Mouse (Mus musculus) yolk sac, embryonic 10.5 days (tissue): Measurements from ENCODE around the gene Gm20388.
"Not testable (repeated sequence)": the region's sequence is repeated elsewhere in the genome, so short reads cannot be mapped to it uniquely, and the experiment has no call there.

Experiments
- DNase-seq: peaks from one replicate; pipeline ENCODE4 v3.0.0-alpha.2; 2017; ENCODE audit warnings: low spot score

Gene Gm20388

DNA sequence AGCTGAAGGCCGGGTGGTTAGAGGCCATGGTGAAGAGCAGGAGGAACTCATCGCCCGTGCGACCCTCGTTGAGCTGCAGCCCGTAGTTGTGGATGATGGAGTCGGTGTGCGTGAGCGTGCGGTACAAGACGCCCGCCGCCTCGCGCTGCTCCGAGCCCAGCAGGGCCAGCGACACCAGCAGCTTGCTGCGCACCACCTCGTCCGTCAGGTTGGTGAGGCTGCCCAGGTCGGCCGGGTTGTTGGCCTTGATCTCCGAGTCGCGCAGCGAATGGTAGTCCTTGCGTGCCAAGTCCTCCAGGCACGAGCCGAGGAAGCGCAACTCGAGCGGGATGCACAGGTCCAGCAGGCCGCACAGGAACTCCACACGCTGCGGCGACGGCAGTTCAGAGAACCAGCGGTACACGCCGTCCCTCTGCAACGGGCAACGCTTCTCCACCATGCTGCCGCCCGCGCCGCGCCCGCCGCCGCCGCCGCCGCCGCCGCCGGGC, 1741.3 kb downstream of the Gm20388 start:
- DNase-seq = no peak

DNA sequence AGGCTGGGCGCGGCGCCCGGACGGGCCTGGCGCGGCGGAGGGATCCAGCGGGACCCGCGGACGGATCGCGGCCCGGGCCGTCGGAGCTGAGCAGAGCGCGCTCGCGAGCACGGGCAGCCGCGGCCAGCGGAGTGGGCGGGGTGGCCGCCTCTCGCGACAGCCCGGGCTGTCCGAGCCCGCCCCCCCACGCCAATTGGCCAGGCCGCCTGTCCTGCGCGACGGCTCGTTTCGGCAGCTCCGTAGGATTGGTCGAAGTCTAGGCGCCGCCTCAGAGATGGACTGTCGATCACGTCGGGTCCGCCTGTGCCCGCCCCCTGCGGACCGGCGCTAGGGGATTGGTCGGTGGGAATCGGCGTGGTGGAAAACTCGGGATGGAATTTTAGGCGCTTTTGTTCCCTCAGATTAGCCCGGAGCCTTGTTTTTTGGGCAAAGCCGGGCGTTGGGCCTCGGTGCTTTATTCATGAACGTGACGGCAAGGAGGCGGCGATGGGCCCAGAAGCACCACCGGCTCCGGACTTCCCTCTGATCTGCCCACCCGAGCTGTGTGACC, 1742.2 kb downstream of the Gm20388 start, which contains the start of gene Zcchc14:
TSS of gene Zcchc14 (minus strand) at position 128 of the 550 bp plus-strand sequence.
- DNase-seq = peak; percentile 97

DNA sequence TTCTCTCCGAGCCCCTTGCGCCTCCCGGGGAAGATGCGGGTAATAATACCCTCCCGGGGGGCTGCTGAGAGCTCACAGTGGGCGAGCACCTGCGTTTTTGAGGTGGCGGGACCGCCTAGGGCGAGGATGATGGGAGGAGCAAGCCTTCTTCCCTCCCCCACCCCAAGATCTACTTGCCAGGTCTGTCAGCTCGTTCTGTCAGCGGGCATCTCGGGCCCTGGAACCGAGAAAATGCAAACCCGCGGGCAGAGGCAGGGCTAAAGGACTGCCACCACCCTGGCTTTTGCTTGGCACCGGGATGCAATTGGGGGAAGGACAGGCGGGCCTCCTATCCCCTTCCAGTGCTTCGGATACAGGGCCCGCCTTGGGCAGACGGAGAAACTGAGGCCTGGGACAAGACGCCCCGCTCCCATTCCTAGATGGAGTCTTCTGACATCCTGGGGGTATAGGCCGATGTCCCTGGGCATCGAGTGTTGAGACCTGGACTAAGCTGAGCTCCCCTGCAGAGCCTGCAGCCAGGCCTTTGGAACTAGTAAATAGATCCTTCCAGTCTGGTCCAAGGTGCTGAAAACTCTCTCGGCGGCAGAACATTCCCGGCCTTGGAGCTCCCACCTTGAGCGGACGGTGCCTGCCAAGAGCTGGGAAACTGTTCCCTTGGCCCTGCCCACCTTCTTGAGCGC, 1742.8 kb downstream of the Gm20388 start:
- DNase-seq = no peak

DNA sequence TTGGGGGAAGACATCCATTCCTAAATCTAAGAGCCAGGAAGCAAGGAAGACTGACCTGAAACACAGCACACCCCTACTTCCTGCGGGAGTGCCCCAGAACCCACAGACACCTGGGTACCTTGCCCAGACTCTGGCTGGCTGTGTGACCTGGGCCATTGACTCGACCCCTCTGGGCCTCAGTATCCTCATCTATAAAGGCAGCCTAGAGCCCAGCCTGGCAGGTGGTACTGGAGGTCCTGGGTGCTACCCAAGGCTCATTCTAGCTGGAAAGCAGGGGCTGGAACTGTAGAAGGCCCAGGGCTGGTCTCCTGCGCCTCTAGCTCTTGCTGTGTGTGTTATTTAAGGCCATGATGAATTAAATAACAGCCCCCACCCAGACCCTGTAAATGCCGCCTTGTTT, 1743.5 kb downstream of the Gm20388 start:
- no peak for DNase-seq

DNA sequence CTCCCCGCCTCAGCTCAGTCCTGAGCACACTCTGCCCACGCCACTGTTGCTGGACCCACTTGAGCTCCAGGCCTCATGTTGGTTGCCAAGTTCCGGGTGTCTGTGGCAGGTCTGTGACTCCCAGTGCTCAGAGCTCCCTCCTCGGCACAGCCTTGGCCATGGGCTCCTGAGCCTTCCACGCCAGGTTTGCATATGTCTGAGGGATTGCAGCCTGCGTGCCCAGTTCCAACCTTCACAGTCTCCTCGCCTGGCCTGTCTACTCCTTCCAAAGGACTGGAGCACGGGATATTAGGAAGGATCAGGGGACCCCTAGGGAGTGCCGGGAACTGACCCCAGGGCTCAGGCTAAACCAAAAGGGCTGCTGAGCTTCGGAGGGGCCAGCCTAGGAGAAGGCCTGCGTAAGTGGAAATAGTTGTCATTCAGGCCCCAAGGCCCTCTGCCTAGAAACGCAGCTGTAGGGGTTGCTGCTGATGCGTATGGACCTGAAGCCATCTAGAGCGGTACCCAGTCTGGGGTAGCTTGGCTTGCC, 1744.4 kb downstream of the Gm20388 start:
- no peak for DNase-seq

DNA sequence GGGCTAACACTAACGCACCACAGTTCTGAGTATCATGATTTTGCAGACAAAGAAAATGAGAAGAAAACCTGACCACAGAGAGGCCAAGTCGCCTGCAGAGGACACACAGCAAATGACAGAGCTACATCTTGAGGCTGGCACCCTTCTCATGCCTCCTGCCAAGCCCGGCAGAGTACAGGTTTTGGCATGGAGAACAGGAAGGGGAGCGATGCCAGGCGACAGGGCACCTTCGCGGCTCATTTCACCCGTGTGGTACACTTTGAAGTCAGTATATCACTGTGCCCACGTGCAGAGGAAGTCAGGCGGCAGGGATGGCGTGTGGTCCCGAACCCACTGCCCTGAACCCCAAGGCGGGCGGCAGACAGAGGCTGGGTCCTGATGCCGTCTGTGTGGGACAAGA, 1750.0 kb downstream of the Gm20388 start:
- DNase-seq = no peak

DNA sequence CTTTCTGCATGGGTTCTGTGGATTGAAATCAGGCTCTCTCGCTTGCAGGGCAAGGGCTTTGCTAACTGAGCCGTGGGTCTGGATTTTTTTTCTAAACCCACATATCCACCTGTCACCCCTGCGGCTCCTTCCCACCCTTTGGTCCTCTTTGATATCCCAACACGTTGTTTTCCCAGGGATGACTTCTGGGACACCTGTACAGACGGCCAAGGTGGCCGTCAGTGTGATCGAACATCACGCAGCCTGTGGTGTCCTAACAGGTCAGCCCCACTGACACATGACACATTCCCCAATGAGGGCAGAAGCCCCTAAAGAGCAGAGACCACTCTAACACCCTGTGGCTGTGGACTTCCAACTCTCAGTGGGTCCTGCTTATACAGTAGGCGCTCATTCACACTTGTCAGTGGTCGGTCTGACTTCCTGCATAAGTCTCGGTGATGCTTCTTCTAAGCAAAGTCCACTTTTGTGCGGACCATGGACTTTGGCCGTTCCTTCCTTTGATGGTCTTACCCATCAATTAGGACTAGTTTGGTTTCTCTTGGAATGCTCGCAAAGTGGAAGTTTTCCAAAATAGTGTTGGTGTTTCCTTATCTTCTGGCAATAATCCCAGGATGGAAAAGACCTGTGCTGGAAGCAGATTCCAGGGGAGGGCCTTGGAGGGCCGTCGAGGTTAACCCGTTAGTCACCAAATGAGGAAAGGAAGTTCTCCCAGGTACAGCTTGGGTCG, 1751.2 kb downstream of the Gm20388 start:
- DNase-seq = peak; percentile 50

DNA sequence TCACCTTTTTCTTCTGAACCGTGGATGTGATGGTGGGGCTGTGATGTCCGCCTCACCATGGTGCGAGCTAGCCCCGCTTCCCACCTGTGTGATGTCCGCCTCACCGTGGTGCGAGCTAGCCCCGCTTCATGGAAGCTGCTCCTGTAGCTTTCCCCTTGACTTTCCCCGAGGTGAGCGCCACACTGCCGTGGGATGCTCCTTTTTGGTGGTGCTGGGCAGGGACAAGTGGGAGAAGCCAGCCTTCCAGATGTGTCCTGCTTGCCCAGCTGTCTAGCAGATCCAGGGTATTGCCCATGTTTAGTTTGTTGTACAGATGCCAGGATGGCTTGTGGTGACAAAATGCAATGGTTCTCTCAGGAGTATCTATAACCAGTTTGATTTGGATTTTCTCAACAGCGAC, 1752.5 kb downstream of the Gm20388 start:
- no peak for DNase-seq

DNA sequence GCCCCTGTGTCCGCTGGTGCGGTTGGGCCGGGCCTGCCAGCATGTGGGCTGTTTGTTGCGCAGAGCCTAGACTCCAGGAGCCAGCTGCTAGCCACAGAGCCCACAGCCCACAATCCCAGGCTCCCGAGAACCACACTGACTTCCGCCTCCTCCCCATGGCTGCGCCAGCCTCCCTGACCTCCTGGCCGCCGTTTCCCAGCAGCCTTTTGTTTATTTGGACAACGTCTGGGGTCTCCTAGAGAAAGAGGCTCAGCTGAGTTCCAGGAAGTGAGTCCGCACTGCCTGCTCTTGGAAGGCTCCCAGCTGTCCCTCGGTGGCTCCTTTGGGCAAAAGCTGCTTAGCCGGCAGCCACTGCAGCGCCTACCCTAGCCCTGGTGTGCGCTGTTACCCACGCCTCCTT, 1754.7 kb downstream of the Gm20388 start:
- DNase-seq = peak; percentile 90

DNA sequence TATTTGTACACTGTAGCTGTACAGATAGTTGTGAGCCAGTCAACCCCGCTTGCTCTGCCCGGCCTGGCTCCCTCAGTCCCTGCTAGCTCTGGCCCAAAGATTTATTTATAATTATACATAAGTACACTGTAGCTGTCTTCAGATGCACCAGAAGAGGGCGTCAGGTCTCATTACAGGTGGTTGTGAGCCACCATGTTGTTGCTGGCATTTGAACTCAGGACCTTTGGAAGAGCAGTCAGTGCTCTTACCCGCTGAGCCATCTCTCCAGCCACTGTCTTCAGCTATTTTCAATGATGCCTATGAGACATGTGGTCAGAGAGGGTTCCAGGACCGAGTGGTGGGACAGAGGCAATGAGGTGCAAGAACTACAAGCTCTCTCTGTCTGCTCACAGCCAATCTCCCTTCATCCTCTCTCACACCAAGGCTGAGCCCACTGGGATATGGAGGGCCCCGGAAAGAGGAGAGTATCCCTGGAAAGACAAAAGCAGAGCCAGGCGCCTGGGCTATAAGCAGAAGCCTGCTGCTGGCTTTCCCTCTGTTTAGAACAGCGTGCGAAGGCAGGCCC, 1757.4 kb downstream of the Gm20388 start:
- DNase-seq = not testable (repeated sequence)

DNA sequence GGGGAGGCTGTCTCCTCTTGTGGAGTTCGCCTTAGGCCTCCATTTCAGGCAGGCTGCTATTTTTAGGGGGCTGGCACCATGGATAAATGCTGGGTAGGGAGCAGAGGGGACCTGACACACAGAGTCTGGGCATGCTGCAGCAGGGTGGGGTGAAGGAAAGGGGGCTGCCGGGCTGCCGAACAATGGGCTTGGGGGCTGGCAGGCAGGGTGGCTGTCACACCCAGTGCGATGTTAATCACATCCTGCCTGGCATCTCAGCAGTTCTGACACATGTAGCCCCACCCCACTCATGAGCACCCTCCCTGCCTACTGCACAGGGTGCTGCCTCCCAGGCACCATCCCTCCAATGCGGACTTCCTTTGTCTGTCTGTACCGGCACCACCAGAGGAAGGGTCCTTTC, 1757.9 kb downstream of the Gm20388 start:
- DNase-seq = no peak

DNA sequence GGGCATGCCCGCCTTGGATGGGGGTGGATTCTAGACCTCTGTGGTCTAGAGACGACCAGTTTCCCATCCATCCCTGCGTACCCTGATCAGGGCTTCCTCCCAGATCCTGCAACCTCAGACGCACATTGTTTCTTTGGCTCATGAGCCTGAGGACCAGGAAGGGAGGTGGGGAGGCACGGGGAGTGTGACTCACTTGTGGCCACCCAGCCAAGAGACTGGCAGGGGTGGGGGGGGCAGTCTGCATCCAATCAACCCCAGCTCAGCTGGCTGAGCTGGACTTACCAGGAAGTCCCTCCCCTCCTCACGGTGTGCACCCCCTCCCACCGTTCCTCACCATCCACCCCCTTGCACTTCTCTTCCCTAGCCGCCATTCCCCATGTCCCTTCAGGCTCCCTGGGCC, 1758.6 kb downstream of the Gm20388 start:
- no peak for DNase-seq

DNA sequence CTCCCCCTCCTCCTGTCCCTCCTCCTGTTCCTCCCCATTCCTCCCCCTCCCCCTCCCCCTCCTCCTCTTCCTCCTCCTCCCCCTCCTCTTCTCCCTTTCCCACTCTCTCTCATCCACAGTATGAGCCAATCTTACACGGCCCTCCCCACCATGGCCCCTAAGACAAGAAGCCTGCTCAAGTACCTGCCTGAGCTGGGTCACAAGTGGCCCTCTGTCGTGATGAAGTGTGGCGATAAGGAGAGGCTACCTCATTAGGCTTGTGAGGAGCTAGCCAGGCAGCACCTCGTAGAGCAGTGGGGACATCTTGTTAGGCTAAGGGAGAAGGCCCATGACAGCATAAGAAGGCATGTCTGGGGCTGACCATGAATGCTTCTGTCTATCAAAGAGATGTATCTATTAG, 1762.5 kb downstream of the Gm20388 start:
- DNase-seq = no peak

DNA sequence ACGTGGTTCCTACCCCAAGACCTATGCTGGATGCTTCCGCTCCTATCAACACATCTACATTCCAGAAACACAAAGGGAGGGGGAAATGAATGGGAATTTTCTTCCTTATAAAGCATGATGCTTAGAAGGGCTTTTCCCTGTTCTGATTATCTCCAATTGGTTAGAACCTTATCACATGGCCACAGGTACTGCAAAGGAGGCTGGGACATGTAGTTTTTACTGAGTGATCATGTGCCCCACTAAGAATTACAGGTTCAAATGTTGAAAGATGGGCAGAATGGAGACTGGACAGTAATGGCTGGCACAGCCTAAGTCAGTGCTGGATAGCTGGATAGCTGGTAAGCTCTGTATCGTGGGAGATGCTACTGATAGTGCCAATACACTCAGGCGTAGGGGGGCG, 1763.3 kb downstream of the Gm20388 start:
- no peak for DNase-seq

DNA sequence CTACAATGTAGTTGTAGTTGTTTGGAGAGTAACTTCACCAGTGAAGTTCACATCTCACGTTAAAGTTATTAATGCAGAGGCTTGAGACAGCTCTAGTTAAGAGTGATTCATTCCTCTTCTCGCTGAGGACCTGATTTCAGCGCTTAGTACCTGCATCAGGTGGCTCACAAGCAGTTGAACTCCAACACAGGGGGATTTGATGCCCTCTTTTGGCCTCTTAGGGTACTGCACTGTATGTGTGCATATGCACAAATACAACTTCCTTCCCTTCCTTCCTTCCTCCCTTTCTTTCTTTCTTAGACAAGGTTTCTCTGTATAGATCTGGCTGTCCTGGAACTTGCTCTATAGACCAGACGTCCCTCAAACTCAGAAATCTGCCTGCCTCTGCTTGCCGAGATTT, 1763.9 kb downstream of the Gm20388 start:
- no peak for DNase-seq

DNA sequence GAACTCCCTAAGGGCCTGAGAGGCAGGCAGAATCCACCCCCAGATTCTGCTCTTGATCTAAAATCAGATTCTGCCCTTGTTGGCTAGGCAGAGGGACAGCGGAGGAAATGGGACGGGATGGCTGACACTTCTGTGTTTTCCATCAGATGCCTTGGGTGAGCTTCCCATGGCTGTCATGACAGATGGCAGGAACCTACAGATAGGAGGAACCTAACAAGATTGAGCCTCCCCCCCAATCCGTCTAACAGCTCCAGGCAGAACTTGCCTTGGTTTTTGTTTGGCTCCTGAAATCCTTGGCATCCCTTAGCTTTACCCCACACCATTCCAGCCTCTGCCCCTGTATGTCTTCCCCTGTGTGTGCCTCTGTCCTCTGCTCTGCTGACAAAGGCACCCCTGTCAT, 1764.5 kb downstream of the Gm20388 start:
- DNase-seq = no peak

DNA sequence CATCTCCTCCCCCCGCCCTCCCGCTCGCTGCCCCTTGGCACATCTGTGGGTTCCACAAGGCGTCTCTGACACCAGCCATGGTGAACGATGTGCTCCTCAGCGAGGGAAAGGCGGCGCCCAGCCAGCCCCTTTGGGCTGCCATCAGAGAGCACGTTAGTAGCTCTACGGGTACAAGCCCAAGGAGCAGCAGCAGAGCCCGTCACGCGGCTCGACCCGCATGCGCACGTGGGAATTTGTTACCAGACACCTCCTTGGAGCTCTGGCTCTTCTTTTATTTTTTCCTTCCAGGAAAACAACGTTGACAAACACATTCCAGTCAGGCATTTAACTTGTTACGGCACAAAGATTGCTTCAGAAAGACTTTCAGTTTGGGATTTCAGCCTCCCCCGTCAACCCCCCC, 1765.1 kb downstream of the Gm20388 start:
- no peak for DNase-seq

DNA sequence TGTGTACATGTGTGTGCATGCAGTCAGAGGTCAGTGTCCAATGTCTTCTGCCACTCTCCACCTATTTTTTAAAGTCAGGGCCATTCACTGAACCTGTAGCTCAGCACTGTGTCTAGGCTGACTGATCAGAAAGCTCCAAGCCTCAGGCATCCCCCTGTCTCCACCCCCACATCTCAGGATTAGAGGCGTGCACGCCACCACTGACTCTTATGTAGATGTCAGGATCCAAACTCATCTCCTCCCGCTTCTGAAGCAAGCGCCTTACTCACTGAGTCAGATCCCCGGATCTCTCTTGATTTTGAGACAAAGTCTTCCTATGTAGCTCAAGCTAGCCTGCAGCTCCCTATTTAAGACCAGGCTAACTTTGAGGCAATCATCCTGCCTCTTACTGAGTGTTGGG, 1768.1 kb downstream of the Gm20388 start:
- no peak for DNase-seq

DNA sequence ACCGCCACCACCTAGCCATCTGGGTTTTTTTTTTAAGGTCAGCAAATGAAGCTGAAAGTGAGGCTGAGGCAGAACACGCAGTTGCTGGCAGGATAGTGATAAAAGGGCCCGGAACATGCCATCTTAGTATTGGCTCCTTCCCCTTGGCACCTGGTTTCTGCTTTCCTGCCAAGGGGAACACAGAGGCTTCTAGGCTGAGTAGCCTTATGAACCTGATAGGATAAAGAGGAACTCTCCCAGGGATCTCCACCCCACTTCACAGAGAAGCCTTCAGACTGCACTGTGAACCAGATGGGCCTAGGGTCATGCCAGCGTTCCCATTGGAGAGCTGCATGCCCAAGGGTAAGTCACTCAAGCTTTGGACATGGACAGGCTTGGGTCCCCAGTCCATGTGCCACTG, 1770.3 kb downstream of the Gm20388 start:
- no peak for DNase-seq

DNA sequence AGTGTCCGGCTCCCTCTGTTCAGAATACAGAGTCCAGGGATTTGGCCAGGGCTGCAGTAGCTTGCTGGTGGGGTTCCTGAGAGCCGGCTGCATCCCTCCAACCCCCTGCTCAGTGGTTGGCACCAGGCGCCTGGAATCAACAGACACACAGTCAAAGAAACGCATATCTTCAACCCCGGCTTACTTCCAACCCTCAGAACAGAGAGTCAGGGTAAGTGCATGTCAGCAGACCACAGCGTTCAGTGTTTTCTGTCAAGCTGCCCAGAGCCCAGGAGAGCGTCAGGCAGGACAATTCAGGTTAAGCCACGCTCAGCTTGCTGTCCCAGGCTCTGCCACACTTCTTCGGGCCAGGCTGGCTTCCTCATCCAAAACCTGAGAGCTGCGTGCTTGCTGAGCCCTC, 1770.8 kb downstream of the Gm20388 start:
- no peak for DNase-seq

DNA sequence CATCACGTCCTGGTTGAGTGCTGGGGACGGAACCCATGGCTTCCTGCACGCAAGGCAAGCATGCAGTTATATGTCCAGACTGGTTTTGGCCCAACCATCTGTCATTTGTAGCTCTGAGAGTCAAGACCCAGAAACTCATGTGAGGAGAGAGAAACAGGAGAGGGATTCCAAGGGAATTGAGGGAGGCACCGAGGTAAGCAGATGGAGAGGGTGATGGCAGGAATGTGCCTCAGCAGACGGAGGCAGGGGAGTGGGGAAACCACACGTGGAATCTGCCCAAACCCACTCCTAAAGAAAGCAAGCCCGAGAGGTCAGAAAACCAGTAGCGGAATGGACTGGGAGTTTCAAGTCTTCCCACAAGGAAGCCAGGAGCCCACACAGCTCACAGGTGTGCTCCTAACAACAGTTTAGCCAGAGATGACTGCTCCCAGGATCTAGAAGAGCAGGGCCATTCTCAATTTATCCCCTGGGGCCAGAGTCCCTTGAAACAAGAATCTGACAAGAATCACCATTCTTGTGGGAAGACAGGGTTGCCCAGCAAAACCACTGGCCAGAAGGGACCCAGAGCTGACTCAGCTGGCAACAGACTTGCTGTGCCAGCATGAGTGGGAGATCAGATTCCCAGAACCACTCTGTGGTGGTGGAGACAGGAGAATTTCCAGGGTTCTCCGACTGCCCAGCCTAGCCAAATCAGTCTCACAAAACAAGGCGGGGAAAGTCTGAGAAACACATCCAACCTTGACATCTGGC, 1772.6 kb downstream of the Gm20388 start:
- DNase-seq = no peak

DNA sequence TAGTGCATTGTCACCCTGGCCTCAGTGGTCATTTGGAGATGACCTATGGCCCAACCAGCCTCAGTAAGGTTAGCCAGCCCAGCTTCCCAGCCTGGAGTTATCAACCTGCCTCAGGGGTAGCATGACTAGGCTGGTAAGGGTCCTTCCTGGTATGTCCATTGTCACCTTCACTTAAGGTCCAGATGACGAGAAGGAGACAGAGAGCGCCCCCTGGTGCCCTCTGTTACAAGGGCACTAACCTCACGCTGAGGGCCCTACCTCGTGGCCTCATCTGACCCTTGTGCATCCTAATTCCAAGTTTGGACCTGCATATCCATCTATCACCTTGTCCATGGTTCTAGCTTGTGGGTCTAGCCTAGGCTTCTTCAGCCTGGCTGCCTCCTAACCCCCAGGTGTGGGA, 1774.8 kb downstream of the Gm20388 start:
- peak; percentile 15 for DNase-seq
